Mouse (Mus musculus) bone marrow macrophage, adult 2 months (primary cell): Measurements from ENCODE around the gene Ubxn7. TPM values are rescaled to one million over a fixed set of nuclear protein-coding genes. Genes with fewer than 3 reads are reported as not detected.
A peak's percentile ranks its signal among the peaks of the same experiment; 100 is the strongest.
"Not testable (repeated sequence)": the region's sequence is repeated elsewhere in the genome, so short reads cannot be mapped to it uniquely, and the experiment has no call there.

Source experiments
- H3K27ac ChIP-seq: 2 replicates; pipeline ENCODE4 v1.5.1; 2012; ENCODE audit warnings: low read depth, low read length; ENCODE audit not compliant: insufficient read depth
- H3K4me1 ChIP-seq: 2 replicates; pipeline ENCODE4 v1.6.1; 2012; ENCODE audit warnings: low read length; ENCODE audit not compliant: control insufficient read depth, insufficient read depth
- H3K4me3 ChIP-seq: 2 replicates; pipeline ENCODE4 v1.5.1; 2012; ENCODE audit warnings: mild to moderate bottlenecking, low read length, moderate library complexity; ENCODE audit not compliant: insufficient read depth
- CTCF ChIP-seq: IDR thresholded peaks from 2 replicates; pipeline ENCODE4 v1.5.1; 2012; ENCODE audit warnings: low read depth, mild to moderate bottlenecking, low read length, moderate library complexity
- POLR2A ChIP-seq: IDR thresholded peaks from 2 replicates; pipeline ENCODE4 v1.6.1; 2012; ENCODE audit warnings: mild to moderate bottlenecking, low read depth, low read length, borderline replicate concordance
- polyA plus RNA-seq: library from polyadenylated mRNA; stranded (reverse); fragments of >200 nt; gene quantifications from 2 replicates; pipeline ENCODE4 v1.2.4, GENCODE M21; 2012; ENCODE audit not compliant: missing spikeins, insufficient read depth, insufficient read length

Ubxn7 gene
- polyA plus RNA-seq = 17.9 and 19.6 TPM in 2 replicates

DNA sequence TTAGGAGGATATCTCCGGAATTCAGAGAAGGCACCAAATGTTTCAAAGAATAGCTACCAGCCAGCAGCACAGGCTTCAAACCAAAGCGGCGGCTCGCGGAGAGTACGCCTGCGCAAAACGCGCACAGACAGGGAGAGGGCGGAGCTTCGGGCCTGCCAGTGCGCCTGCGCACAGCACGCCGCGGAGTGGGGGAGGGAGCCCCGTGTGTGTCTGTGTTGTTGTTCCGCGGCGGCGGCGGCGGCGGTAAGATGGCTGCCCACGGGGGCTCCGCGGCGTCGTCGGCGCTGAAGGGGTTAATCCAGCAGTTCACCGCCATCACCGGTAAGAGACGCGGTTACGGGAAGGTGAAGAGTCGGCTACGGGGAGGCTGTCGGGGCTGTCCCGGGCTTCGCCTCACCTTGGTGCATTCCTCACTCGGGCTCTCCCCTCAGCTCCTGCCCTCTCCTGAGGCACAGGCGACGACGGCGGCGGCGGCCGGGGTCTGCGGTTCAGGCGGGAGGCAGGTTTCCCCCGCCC is at the start of gene Ubxn7:
Gene Ubxn7, plus strand, starts transcription at position 218 of the 516 bp plus-strand sequence.
- Histone ChIP-seq H3K4me3 (peak within 1 kb of the TSS; percentile 99), H3K27ac (peak within 1 kb of the TSS; percentile 69), H3K4me1 (peaks cover 20% of the 10 kb centered on the region)
- peak; percentile 26; the same call in 1 of the 2 replicates for TF ChIP-seq POLR2A
- no peak for TF ChIP-seq CTCF

DNA sequence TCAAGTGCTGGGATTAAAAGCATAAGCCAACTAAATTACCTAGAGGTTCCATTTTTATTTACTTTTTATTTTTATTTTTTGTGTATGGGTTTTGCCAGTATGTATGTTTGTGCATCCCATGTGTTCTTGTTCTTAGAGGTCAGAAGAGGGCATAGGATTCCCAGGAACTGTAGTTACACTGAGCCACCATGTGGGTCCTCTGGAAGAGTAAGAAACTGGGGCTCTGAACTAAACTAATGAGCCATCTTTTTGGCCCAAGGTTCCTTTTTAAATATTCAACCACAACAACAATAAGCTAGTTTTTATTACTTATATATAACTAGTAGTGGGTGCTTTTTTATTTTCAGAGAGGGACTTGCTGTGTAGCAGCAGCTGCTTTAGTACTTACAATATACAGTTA is 49.4 kb upstream of the Ubxn7 start:
- Histone ChIP-seq H3K27ac (no peak overlapping the region), H3K4me3 (no peak overlapping the region), H3K4me1 (peaks cover 5% of the 10 kb centered on the region)
- TF ChIP-seq POLR2A (no peak), CTCF (no peak)

DNA sequence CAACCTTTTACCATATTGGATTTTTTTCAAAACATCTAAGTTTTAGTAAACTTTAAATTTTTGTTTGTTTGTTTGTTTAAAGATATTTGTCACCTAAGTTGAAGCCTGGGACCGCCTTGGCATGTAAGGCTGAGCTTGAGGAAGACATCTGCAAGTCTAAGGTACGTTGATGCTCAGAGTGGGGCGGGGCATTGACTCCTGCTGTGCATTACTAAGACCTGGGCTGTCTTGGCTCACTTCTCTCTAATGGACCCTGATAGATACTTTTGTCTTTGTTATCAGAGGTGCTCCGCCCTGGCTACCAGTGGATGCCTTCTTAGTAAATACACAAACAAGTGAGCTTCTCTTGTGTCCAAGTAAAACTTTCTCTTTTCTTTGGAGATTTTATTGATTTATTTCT is 40.2 kb upstream of the Ubxn7 start:
- no peak overlapping the region for H3K27ac ChIP-seq
- TF ChIP-seq CTCF (no peak), POLR2A (no peak)
- H3K4me3 ChIP-seq = no peak overlapping the region
- no peaks in the 10 kb centered on the region for H3K4me1 ChIP-seq

DNA sequence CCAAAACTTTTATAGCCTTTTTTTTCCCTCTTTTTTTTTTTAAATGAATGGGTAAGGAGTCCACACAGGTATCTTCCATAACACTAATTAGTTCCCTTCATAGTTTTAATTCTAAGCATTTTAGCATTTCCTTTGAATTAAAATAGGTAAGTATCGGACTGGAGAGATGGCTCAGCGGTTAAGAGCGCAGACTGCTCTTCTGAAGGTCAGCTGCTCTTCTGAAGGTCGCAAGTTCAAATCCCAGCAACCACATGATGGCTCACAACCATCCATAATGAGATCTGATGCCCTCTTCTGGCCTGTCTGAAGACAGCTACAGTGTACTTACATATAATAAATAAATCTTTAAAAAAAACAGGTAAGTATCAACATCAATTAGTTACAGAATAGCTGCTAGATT is 32.4 kb upstream of the Ubxn7 start:
- not testable (repeated sequence) for H3K4me1 ChIP-seq, H3K4me3 ChIP-seq, H3K27ac ChIP-seq

DNA sequence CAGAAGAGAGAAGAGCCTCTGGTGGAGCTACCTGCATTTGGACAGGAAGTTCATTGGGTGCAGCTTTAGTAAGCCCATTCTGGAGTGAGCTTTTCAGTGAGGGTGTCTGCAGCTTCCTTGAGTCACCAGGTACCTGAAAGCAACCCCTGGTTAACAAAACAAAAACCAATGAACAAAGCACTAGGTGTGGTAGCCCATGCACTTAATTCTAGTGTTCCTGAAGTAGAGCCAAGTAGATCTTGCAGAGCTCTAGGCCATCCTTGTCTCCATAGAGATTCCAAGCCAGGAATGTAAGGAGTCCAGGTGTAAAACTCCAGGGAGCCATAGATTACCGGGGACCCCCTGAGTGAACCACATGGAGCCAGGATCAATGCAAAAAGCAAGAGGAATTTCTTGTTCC is 29.0 kb upstream of the Ubxn7 start:
- Histone ChIP-seq H3K4me3 (no peak overlapping the region), H3K27ac (no peak overlapping the region), H3K4me1 (no peaks in the 10 kb centered on the region)
- TF ChIP-seq POLR2A = no peak
- TF ChIP-seq CTCF = no peak

DNA sequence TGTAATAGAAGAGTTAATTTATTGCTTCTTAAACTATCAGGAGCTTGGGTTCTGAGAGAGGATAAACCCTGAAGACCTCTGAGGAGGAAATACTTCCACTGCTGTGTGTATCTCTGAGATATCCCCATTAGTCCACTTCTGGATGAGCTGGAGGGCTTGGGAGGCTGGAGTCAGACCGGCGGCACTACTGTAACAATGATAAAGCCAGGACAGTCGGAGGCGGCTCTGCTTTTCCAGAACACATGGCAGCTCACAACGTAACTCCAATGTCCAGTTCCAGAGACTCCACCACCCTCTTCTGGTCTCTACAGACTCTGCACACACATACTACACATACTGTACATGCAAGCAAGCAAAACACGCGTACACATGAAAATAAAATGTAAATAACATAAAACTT is 28.2 kb upstream of the Ubxn7 start:
- TF ChIP-seq POLR2A (no peak), CTCF (no peak)
- H3K4me1 ChIP-seq = no peaks in the 10 kb centered on the region
- H3K27ac ChIP-seq = no peak overlapping the region
- no peak overlapping the region for H3K4me3 ChIP-seq

DNA sequence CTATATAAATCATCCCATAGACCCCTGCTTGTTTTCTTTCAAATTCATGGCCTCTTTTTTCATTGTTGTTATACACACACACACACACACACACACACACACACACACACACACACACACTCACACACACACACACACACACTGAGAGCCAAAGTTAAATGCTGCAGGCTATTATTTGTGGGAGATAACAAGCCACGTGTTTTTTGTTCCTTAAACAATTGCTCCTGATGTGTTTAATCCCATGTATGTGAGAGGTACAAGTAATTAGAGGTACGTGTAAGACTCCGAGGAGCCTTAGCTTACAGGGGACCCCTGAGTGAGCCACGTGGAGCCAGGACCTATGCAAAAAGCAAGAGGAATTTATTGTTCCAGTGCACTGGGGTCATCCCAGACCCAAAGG is 20.1 kb upstream of the Ubxn7 start:
- no peak overlapping the region for H3K4me3 ChIP-seq

DNA sequence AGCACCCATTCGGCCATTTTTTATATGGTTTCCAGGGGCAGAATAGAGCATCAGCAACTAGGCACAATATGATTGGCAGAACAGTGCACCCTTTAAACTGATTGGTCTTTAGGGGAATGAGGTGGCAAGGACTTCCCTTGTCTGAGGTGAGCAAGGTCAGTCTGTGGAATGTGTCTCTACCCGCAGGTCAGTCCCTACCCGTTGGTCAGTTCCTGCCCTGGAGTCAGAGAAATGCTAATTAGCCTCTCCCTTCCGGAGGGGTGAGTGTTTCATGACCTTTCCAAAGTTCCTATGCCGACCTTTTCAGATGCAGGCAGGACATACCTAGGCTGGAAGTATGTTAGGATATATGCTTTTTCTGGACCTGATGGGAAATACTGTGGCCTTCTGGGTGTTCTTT is 19.7 kb upstream of the Ubxn7 start:
- no peaks in the 10 kb centered on the region for H3K4me1 ChIP-seq
- H3K27ac ChIP-seq = no peak overlapping the region
- TF ChIP-seq POLR2A = no peak
- no peak for TF ChIP-seq CTCF
- no peak overlapping the region for H3K4me3 ChIP-seq

More for the DNA sequence above, 20.1 kb upstream of the Ubxn7 start:
- no peak overlapping the region for H3K27ac ChIP-seq
- TF ChIP-seq CTCF (no peak), POLR2A (no peak)
- H3K4me1 ChIP-seq = no peaks in the 10 kb centered on the region

DNA sequence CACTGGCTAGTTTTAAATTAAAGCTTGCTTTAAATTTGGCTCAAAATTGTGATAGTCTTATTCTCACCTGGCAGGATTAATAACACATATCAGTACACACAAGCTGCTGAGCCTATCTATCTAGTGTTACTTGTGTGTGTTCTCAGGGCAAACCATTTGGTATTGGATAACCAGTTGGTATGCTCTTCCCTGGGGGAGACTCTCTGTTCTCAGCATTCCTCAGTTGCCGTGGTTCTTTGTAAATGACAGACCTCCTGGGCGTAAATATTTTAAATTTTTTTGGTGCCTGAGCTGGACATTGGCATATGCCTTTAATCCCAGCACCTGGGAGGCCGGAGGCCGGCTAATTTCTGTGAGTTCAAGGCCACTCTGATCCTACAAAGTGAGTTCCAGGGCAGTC is 19.2 kb upstream of the Ubxn7 start:
- Histone ChIP-seq H3K4me1 (no peaks in the 10 kb centered on the region), H3K4me3 (no peak overlapping the region), H3K27ac (no peak overlapping the region)
- TF ChIP-seq POLR2A (no peak), CTCF (no peak)

DNA sequence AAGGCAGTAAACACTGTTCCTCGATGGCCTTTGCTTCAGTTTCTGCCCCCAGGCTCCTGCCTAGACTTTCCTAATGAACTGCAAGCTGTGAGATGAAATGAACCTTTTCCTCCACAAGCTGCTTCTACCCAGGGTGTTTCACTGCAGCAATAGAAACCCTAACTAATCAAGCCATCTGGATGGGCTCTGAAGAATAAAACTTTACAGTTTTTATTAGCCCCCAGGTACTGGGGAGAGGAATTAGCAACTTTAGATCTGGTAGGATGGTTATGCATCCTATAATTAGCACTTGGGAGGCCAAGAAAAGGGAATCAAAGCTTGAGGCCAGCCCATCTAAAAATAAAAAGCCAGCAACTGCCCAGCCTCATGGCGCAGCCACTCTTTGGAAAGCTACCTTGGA is 15.5 kb upstream of the Ubxn7 start:
- no peak overlapping the region for H3K4me3 ChIP-seq
- no peak for TF ChIP-seq POLR2A
- TF ChIP-seq CTCF = no peak
- no peaks in the 10 kb centered on the region for H3K4me1 ChIP-seq
- H3K27ac ChIP-seq = no peak overlapping the region

DNA sequence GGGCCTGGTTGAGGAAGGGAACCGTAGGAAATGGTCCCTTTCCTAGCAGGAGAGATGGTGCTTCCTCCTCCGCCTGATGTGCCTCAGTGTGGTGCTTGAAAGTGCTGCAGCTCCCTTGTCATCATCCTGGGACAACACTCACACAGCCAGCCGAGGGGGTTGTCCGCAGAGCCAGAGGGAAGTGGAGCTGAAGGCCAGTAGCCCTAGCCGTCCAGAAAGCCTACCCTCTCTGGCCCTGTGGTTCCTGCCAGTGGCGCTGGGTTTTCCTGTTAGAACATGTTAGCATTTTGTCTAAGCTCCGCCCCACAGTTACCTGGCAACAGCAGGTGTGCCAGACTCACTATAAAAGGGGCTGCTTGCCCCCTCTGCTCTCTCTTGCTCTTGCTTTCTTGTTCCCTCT is 8.1 kb upstream of the Ubxn7 start:
- TF ChIP-seq POLR2A = no peak
- no peak for TF ChIP-seq CTCF
- Histone ChIP-seq H3K4me1 (peaks cover 8% of the 10 kb centered on the region), H3K4me3 (no peak overlapping the region), H3K27ac (no peak overlapping the region)
